Mouse (Mus musculus): ENCODE measurements around the gene 4931428F04Rik.

4931428F04Rik gene

GRCm38 (mm10) chr8:105251954-105252353 lies 37.7 kb downstream of the 4931428F04Rik start:
- POLR2A ChIA-PET, result interaction anchor here in 2 of 4 experiments (0.5 to 14.1 kb wide), 6 partner anchors 14 to 96 kb away, joined by 3 to 255 read pairs (median 12); partner anchors contain the start of genes D230025D16Rik (in 1 of the 2) and Fhod1 (in 1 of the 2)
- CTCF ChIA-PET, result no interaction called here

- CTCF ChIA-PET, result interaction anchor here in 2 of 4 experiments (0.7 to 1.6 kb wide), 3 partner anchors 12 to 103 kb away, joined by 3 read pairs; partner anchors contain the start of gene D230025D16Rik (in 1 of the 2)
- POLR2A ChIA-PET, result interaction anchor here in 3 of 4 experiments (1.2 to 15.3 kb wide), 8 partner anchors 8 to 19 kb away, joined by 3 to 255 read pairs (median 7); partner anchors contain the start of genes D230025D16Rik (in 3 of the 3) and B3gnt9 (in 2 of the 3)
Observed at GRCm38 (mm10) chr8:105241016-105241415, 48.6 kb downstream of the 4931428F04Rik start.

GRCm38 (mm10) chr8:105237442-105238142 lies 52.1 kb downstream of the 4931428F04Rik start:
- POLR2A ChIA-PET, result interaction anchor here (0.6 to 15.3 kb wide), 25 partner anchors 9 to 451 kb away, joined by 3 to 255 read pairs (median 3); partner anchors contain the start of genes B3gnt9 (in 3 of the 4), D230025D16Rik (in 2 of the 4), Cbfb (in 1 of the 4) and E2f4 (in 1 of the 4)
- CTCF ChIA-PET, result interaction anchor here in 3 of 4 experiments (0.6 to 3.7 kb wide), 8 partner anchors 13 to 175 kb away, joined by 3 to 19 read pairs (median 4); partner anchors contain the start of genes B3gnt9 (in 1 of the 3) and D230025D16Rik (in 1 of the 3)

DNA sequence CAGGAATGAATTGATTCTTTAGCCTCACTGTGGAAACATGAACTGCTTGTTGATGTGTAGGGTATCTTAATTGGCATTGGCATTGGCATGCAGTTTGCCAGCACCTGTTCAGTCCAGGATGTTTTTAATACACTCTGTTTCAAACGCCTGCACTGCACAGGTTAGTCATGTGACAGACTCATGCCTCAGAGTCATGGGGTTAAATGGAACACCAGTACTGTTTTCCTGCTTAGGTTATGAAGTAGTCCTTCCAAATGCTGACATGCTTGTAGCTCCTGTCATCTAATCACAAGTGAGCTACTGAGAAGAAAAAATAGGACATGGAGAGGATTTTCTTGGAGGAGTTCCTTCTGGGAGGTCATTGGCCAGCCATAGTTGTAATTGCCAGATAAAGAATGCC lies 54.5 kb downstream of the 4931428F04Rik start:
- CTCF ChIA-PET, result interaction anchor here in 3 of 4 experiments (1.0 to 3.7 kb wide), 3 partner anchors 17 to 24 kb away, joined by 3 to 19 read pairs (median 15); no protein-coding TSS in a partner anchor

DNA sequence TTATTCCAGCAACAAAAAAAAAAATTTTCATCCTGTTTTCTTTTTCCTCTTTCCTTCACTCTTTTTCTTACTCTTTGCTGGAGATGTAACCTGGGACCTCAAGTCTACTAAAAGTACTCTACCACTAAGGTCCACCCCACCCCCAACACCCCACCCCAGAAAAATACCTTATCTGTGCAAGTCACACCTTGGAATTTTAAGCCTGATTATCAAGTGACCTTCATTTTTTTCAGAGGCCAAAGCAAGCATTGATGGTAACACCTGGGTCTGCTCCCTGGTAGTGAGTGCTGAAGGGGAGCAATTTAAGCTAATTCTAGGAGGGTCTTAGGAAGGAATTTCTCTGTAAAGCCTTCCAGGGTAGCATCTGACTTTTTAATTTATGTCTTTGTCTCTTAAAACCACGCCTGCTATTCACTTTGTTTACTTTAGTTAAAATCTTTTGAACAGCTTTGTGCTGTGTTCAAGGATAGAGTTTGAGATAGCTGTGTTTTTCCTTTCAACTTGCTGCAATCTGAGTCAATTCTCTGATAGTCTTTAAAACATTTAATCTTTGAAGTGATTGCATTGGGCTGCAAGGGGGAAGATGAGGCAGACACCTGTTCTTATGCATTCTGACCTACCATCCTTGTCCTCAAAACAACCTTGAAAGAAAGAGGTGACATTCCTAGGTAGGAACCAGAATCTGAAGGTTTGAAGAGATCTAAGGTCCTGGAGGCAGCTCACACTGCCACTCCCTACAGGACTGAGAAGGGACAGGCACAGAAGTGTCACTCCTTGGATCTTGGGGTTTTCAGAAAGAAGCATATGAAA lies 56.3 kb downstream of the 4931428F04Rik start:
- POLR2A ChIA-PET, result interaction anchor here (0.5 to 15.3 kb wide), 37 partner anchors 8 to 602 kb away, joined by 3 to 255 read pairs (median 5); partner anchors contain the start of genes B3gnt9 (in 4 of the 4), D230025D16Rik (in 4 of the 4), 4931428F04Rik (in 1 of the 4) and Fhod1 (in 1 of the 4)
- CTCF ChIA-PET, result interaction anchor here (0.5 to 3.5 kb wide), 18 partner anchors 8 to 669 kb away, joined by 3 to 15 read pairs (median 4); partner anchors contain the start of gene D230025D16Rik (in 1 of the 4)

More for the DNA sequence above, 54.5 kb downstream of the 4931428F04Rik start:
- POLR2A ChIA-PET, result interaction anchor here in 3 of 4 experiments (0.6 to 15.3 kb wide), 16 partner anchors 11 to 236 kb away, joined by 3 to 255 read pairs (median 4); partner anchors contain the start of genes B3gnt9 (in 3 of the 3), D230025D16Rik (in 3 of the 3), 4931428F04Rik (in 1 of the 3) and Cbfb (in 1 of the 3)

- CTCF ChIA-PET, result interaction anchor here (0.6 to 3.5 kb wide), 13 partner anchors 13 to 390 kb away, joined by 3 to 18 read pairs (median 5); partner anchors contain the start of gene B3gnt9 (in 1 of the 4)
- POLR2A ChIA-PET, result interaction anchor here (0.7 to 15.3 kb wide), 34 partner anchors 7 to 1763 kb away, joined by 3 to 255 read pairs (median 6); partner anchors contain the start of genes B3gnt9 (in 4 of the 4), D230025D16Rik (in 4 of the 4), 4931428F04Rik (in 2 of the 4) and Exoc3l (in 1 of the 4)
Observed at GRCm38 (mm10) chr8:105232321-105232693, 57.4 kb downstream of the 4931428F04Rik start.

DNA sequence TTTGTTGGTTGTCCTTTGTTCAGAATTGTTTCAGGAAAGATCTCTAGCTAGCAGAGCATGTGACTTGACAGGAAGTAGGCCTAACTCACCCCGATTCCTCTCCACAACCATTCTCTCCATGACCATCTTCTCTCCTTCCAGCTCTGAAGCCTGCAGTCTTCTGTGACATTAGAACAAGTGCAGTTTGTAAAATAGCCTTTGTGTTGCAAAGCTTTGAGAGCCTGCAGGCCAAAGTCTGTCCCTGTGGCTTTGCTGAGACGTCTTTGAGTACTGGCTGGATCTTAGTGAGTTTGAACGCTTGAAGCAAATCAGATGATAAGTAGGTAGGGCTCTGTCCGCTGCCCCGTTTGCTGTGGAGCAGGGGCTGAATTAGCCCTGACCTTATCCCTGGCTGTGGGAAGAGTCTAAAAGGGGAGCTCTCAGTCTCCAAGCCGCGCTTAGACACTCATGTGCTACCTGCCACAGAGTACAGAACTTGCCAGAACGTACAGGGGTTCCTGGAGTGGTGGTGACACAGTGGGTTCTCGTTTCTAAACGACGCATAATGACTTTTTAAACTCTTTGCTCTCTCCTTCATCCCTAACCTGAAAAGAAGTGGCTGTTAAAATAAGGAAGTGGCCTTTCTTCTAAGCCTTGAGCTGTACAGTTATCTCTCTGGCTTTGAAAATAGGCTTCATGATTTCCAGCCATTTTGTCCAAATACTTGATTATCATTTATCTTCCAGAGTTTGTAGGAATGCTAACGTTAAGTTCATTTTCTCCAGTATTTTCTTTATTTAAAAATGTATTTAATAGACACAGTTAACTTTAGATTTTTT lies 58.0 kb downstream of the 4931428F04Rik start:
- CTCF ChIA-PET, result interaction anchor here (0.6 to 3.5 kb wide), 13 partner anchors 14 to 390 kb away, joined by 3 to 18 read pairs (median 5); partner anchors contain the start of gene B3gnt9 (in 1 of the 4)
- POLR2A ChIA-PET, result interaction anchor here (0.5 to 15.3 kb wide), 36 partner anchors 7 to 1764 kb away, joined by 3 to 255 read pairs (median 6); partner anchors contain the start of genes D230025D16Rik (in 4 of the 4), B3gnt9 (in 3 of the 4), 4931428F04Rik (in 2 of the 4) and Exoc3l (in 1 of the 4)
